Mouse (Mus musculus): ENCODE results near the gene Arhgap15. TPM values are rescaled to one million over a fixed set of nuclear protein-coding genes. Genes with fewer than 3 reads are reported as not detected.

The Arhgap15 gene
- total and polyA plus RNA-seq, 3 experiments = 16.6 to 40.3 (median 19.8) TPM

DNA sequence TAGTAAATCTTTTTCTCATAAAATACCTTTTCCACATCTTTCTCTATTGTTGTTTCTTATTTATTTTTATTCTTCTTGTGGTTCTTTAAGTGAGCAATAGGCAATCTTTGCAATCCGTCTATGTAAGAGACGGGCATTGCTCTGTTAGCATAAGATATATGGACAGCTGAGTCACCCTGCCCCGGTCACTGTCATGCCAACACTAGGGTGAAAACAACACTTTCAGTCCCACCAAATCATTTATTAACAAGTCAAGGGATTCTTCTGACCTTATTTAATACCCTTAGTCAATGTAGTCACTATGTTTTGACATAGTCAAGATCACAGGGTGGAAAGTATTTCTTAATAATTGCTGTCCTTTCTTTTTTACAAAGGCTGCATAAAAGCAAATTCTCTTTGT, 525.8 kb downstream of the Arhgap15 start:
- Histone ChIP-seq H3K79me2 (replicated peaks; ENCODE audit: control insufficient read depth, extremely low read depth, insufficient read depth, poor library complexity, severe bottlenecking) (no peaks in the 10 kb centered on the region), H3K4me3 (replicated peaks in 1 of 3; ENCODE audit: low read depth in 2 of 3, low read length in 2 of 3, poor library complexity in 1 of 3) (no peak overlapping the region), H3K27ac (ENCODE audit: insufficient read depth, low read depth) (no peak overlapping the region), H3K4me1 (ENCODE audit: control insufficient read depth in 1 of 2, insufficient read depth in 2 of 2) (no peaks in the 10 kb centered on the region), H3K4me2 (ENCODE audit: insufficient read depth, low read depth, poor library complexity, severe bottlenecking) (no peak overlapping the region), H3K36me3 (replicated peaks in 1 of 2; ENCODE audit: control insufficient read depth in 1 of 2, insufficient read depth in 1 of 2, low read length in 1 of 2) (no peaks in the 10 kb centered on the region), H3K27me3 (replicated peaks) (no peaks in the 10 kb centered on the region), H3K9ac (ENCODE audit: insufficient read depth, low read depth) (no peak overlapping the region), H3K9me3 (replicated peaks; ENCODE audit: low read length) (no peaks in the 10 kb centered on the region)
- DNase-seq (ENCODE audit: extremely low read depth) = no peak
- dilution Hi-C loops (cut with MboI; ENCODE audit: extremely low pct_ligation_motif_present, extremely low pct_unique_long_range_greater_than_20kb, low sequenced_read_pairs) = no loop called here
- in situ Hi-C loops (cut with MboI; ENCODE audit: low pct_ligation_motif_present, low pct_unique_long_range_greater_than_20kb, low sequenced_read_pairs) = no loop called here
- TF ChIP-seq JUND (conservative IDR thresholded peaks at IDR 0.05; ENCODE audit: low read depth, low read length) = no peak
- TF ChIP-seq ZMIZ1 (IDR thresholded peaks at IDR 0.05; ENCODE audit: low read depth, low read length) = no peak
- no peak for TF ChIP-seq CHD2 (IDR thresholded peaks at IDR 0.05; ENCODE audit: low read length)
- TF ChIP-seq ZC3H11A (IDR thresholded peaks at IDR 0.05; ENCODE audit: low read depth, low read length) = no peak
- no peak for TF ChIP-seq UBTF (IDR thresholded peaks at IDR 0.05; ENCODE audit: low read depth, low read length)
- TF ChIP-seq TBP (conservative IDR thresholded peaks at IDR 0.05; ENCODE audit: low read depth, low read length) = no peak
- no peak for TF ChIP-seq MEF2A (IDR thresholded peaks at IDR 0.05; ENCODE audit: borderline replicate concordance, low read depth, low read length)
- no peak for TF ChIP-seq USF1 (IDR thresholded peaks at IDR 0.05; ENCODE audit: low read depth, low read length)
- TF ChIP-seq MYC (IDR thresholded peaks at IDR 0.05; ENCODE audit: low read depth, low read length) = no peak
- no peak for TF ChIP-seq MXI1 (IDR thresholded peaks at IDR 0.05; ENCODE audit: low read depth, low read length)
- TF ChIP-seq TCF12 (IDR thresholded peaks at IDR 0.05; ENCODE audit: low read depth, low read length) = no peak
- TF ChIP-seq ZNF384 (IDR thresholded peaks at IDR 0.05; ENCODE audit: low read depth, low read length) = no peak
- TF ChIP-seq HCFC1 (IDR thresholded peaks at IDR 0.05; ENCODE audit: low read depth, low read length) = no peak
- TF ChIP-seq E2F4 (IDR thresholded peaks at IDR 0.05; ENCODE audit: insufficient replicate concordance, low read depth, low read length) = no peak
- TF ChIP-seq EP300 (IDR thresholded peaks at IDR 0.05; ENCODE audit: low read length) = no peak
- TF ChIP-seq ZKSCAN1 (IDR thresholded peaks at IDR 0.05; ENCODE audit: borderline replicate concordance, low read depth, low read length) = no peak
- no peak for TF ChIP-seq CTCF (conservative IDR thresholded peaks at IDR 0.05 in 1 of 2, IDR thresholded peaks at IDR 0.05 in 1 of 2; ENCODE audit: low read depth in 2 of 2, low read length in 2 of 2)
- TF ChIP-seq SMC3 (IDR thresholded peaks at IDR 0.05; ENCODE audit: low read depth, low read length) = no peak
- no peak for TF ChIP-seq PAX5 (IDR thresholded peaks at IDR 0.05; ENCODE audit: low read length)
- TF ChIP-seq NELFE (IDR thresholded peaks at IDR 0.05; ENCODE audit: low read depth, low read length) = no peak

DNA sequence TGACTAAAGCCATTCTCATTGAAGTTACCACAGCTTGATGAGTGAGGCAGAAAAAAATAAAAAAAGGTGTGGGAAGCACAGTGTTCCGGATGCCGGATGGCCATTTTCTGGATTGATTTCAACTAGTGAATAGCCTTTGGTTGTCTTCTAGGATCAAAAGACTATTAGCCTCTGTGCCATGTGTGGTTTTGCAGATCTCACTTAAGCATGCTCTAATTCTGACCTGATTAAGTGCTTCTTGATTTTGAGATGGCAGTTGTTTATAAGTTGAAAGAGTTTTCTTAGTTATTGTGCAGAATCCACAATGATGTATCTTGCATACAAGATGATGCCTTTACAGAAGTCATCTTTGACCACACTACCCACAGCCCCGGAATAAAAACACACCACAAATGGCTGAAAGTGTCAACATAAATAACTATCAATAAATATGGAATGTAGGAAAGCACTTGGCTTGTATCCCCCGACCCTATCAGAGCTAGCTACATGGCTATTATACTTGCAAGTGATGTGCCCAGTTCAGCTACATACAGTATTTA, 537.6 kb downstream of the Arhgap15 start:
- Histone ChIP-seq H3K9ac (ENCODE audit: insufficient read depth, low read depth) (no peak overlapping the region), H3K27me3 (replicated peaks) (no peaks in the 10 kb centered on the region), H3K27ac (ENCODE audit: insufficient read depth, low read depth) (no peak overlapping the region), H3K79me2 (replicated peaks; ENCODE audit: control insufficient read depth, extremely low read depth, insufficient read depth, poor library complexity, severe bottlenecking) (no peaks in the 10 kb centered on the region), H3K4me1 (ENCODE audit: control insufficient read depth in 1 of 2, insufficient read depth in 2 of 2) (no peaks in the 10 kb centered on the region), H3K36me3 (replicated peaks in 1 of 2; ENCODE audit: control insufficient read depth in 1 of 2, insufficient read depth in 1 of 2, low read length in 1 of 2) (peaks cover 0 to 7% of the 10 kb centered on the region in 2 experiments), H3K4me2 (ENCODE audit: insufficient read depth, low read depth, poor library complexity, severe bottlenecking) (no peak overlapping the region), H3K9me3 (replicated peaks; ENCODE audit: low read length) (no peaks in the 10 kb centered on the region), H3K4me3 (replicated peaks in 1 of 3; ENCODE audit: low read depth in 2 of 3, low read length in 2 of 3, poor library complexity in 1 of 3) (no peak overlapping the region)
- DNase-seq (ENCODE audit: extremely low read depth) = no peak
- dilution Hi-C loops (cut with MboI; ENCODE audit: extremely low pct_ligation_motif_present, extremely low pct_unique_long_range_greater_than_20kb, low sequenced_read_pairs) (no loop called here), in situ Hi-C loops (cut with MboI; ENCODE audit: low pct_ligation_motif_present, low pct_unique_long_range_greater_than_20kb, low sequenced_read_pairs) (no loop called here)
- no peak for TF ChIP-seq MXI1 (IDR thresholded peaks at IDR 0.05; ENCODE audit: low read depth, low read length)
- TF ChIP-seq ZKSCAN1 (IDR thresholded peaks at IDR 0.05; ENCODE audit: borderline replicate concordance, low read depth, low read length) = no peak
- no peak for TF ChIP-seq TBP (conservative IDR thresholded peaks at IDR 0.05; ENCODE audit: low read depth, low read length)
- no peak for TF ChIP-seq ZC3H11A (IDR thresholded peaks at IDR 0.05; ENCODE audit: low read depth, low read length)
- TF ChIP-seq IRF4 (IDR thresholded peaks at IDR 0.05; ENCODE audit: low read depth, low read length) = no peak
- no peak for TF ChIP-seq MAZ (IDR thresholded peaks at IDR 0.05; ENCODE audit: low read depth, low read length)
- no peak for TF ChIP-seq TCF12 (IDR thresholded peaks at IDR 0.05; ENCODE audit: low read depth, low read length)
- TF ChIP-seq CTCF (conservative IDR thresholded peaks at IDR 0.05 in 1 of 2, IDR thresholded peaks at IDR 0.05 in 1 of 2; ENCODE audit: low read depth in 2 of 2, low read length in 2 of 2) = no peak
- TF ChIP-seq ZNF384 (IDR thresholded peaks at IDR 0.05; ENCODE audit: low read depth, low read length) = no peak
- TF ChIP-seq MEF2A (IDR thresholded peaks at IDR 0.05; ENCODE audit: borderline replicate concordance, low read depth, low read length) = no peak
- no peak for TF ChIP-seq NELFE (IDR thresholded peaks at IDR 0.05; ENCODE audit: low read depth, low read length)
- no peak for TF ChIP-seq EP300 (IDR thresholded peaks at IDR 0.05; ENCODE audit: low read length)
- no peak for TF ChIP-seq KAT2A (IDR thresholded peaks at IDR 0.05; ENCODE audit: insufficient replicate concordance, low read length)
- TF ChIP-seq GABPA (IDR thresholded peaks at IDR 0.05; ENCODE audit: insufficient replicate concordance, low read depth, low read length) = no peak
- TF ChIP-seq RAD21 (IDR thresholded peaks at IDR 0.05; ENCODE audit: low read depth, low read length) = no peak
- no peak for TF ChIP-seq MYC (IDR thresholded peaks at IDR 0.05; ENCODE audit: low read depth, low read length)
- TF ChIP-seq CHD2 (IDR thresholded peaks at IDR 0.05; ENCODE audit: low read length) = no peak
- TF ChIP-seq SIN3A (IDR thresholded peaks at IDR 0.05; ENCODE audit: low read length) = no peak
- TF ChIP-seq POLR2AphosphoS2 (IDR thresholded peaks at IDR 0.05; ENCODE audit: low read depth, low read length) = no peak
- TF ChIP-seq RCOR1 (conservative IDR thresholded peaks at IDR 0.05; ENCODE audit: low read depth, low read length) = no peak

Data from CH12.LX (cell line).